Mouse (Mus musculus) myocyte (in vitro differentiated cells): Measurements from ENCODE around the gene Nkapd1. TPM values are rescaled to one million over a fixed set of nuclear protein-coding genes. Genes with fewer than 3 reads are reported as not detected.

ENCODE experiments used
- H3K27me3 ChIP-seq: one replicate; pipeline ENCODE4 v1.6.1; 2011; ENCODE audit not compliant: control insufficient read depth, insufficient read depth, insufficient read length
- H3K36me3 ChIP-seq: one replicate; pipeline ENCODE4 v1.6.1; 2011; ENCODE audit not compliant: control insufficient read depth, insufficient read depth
- H3K4me2 ChIP-seq: one replicate; pipeline ENCODE4 v1.6.1; 2011; ENCODE audit warnings: low read depth, control low read depth
- H3K4me3 ChIP-seq: one replicate; pipeline ENCODE4 v1.5.1; 2011; ENCODE audit warnings: mild to moderate bottlenecking, control low read depth, moderate library complexity
- H3K79me2 ChIP-seq: one replicate; pipeline ENCODE4 v1.6.1; 2011; ENCODE audit not compliant: control insufficient read depth, insufficient read depth
- H3ac ChIP-seq: one replicate; pipeline ENCODE4 v1.6.1; 2011; ENCODE audit not compliant: control insufficient read depth, insufficient read length
- CEBPB ChIP-seq: IDR thresholded peaks from 2 replicates; pipeline ENCODE4 v1.6.1; 2011; ENCODE audit warnings: mild to moderate bottlenecking, moderate library complexity; ENCODE audit not compliant: poor library complexity, insufficient read depth, severe bottlenecking
- E2F4 ChIP-seq: IDR thresholded peaks from one replicate; pipeline ENCODE4 v1.6.1; 2011; ENCODE audit warnings: mild to moderate bottlenecking, control low read depth, moderate library complexity; ENCODE audit not compliant: insufficient read depth
- MAX ChIP-seq: IDR thresholded peaks from one replicate; pipeline ENCODE4 v1.6.1; 2011; ENCODE audit warnings: low read depth, mild to moderate bottlenecking, control low read depth
- MYOD1 ChIP-seq, 3 experiments: IDR thresholded peaks; one replicate each; pipeline ENCODE4 v1.6.1; 2011; ENCODE audit warnings: control low read depth in 2 of 3, low read depth in 2 of 3, mild to moderate bottlenecking in 2 of 3, moderate library complexity in 1 of 3; ENCODE audit not compliant: insufficient read length in 2 of 3, control insufficient read depth in 1 of 3
- MYOG ChIP-seq, 3 experiments: IDR thresholded peaks; one replicate each; pipeline ENCODE4 v1.6.1; 2011; ENCODE audit warnings: control low read depth in 2 of 3, low read depth in 2 of 3, mild to moderate bottlenecking in 2 of 3; ENCODE audit not compliant: insufficient read length in 2 of 3, control insufficient read depth in 1 of 3, insufficient read depth in 1 of 3
- POLR2A ChIP-seq: IDR thresholded peaks from one replicate; pipeline ENCODE4 v1.6.1; 2011; ENCODE audit warnings: low read depth, mild to moderate bottlenecking, control low read depth, moderate library complexity; ENCODE audit not compliant: insufficient read length
- POLR2AphosphoS2 ChIP-seq: IDR thresholded peaks from one replicate; pipeline ENCODE4 v1.6.1; 2011; ENCODE audit warnings: low read depth, control low read depth; ENCODE audit not compliant: insufficient read length
- REST ChIP-seq: IDR thresholded peaks from one replicate; pipeline ENCODE4 v1.6.1; 2011; ENCODE audit warnings: mild to moderate bottlenecking, control low read depth, moderate library complexity; ENCODE audit not compliant: insufficient read depth, insufficient read length
- SRF ChIP-seq: IDR thresholded peaks from one replicate; pipeline ENCODE4 v1.6.1; 2011; ENCODE audit warnings: low read depth; ENCODE audit not compliant: control insufficient read depth, insufficient read length
- TCF12 ChIP-seq: IDR thresholded peaks from one replicate; pipeline ENCODE4 v1.6.1; 2011; ENCODE audit warnings: mild to moderate bottlenecking, control low read depth; ENCODE audit not compliant: poor library complexity, insufficient read depth, severe bottlenecking
- TCF3 ChIP-seq: IDR thresholded peaks from one replicate; pipeline ENCODE4 v1.6.1; 2011; ENCODE audit warnings: low read depth, control low read depth; ENCODE audit not compliant: insufficient read length
- USF1 ChIP-seq: IDR thresholded peaks from one replicate; pipeline ENCODE4 v1.6.1; 2011; ENCODE audit warnings: low read depth, mild to moderate bottlenecking, control low read depth, moderate library complexity
- polyA plus RNA-seq: library from polyadenylated mRNA; unstranded; fragments of >200 nt; fragmentation: generic; extraction: Trizol; gene quantifications from one replicate; pipeline ENCODE4 v1.2.1, GENCODE M21; 2012; ENCODE audit warnings: missing spikeins

Gene Nkapd1
- polyA plus RNA-seq, 1 experiment: 4.8 TPM

DNA sequence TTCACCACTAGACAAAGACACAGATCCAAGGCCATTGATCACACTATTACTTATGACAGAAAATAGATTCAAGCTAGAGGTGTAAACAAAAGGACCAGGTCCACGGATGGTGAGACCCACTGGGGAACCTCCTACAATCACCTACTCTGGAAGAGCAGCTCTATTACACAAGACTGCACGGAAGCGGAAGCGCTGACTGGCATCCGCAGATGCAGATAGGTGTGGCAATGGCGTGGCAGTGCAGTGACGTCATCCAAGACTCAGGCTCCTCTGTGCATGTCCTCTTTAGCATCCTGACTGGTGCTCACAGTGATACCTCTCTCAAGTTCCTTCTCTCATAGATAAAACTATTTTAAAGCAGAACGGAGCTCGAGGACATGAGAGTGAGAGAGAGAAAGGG is 24.3 kb downstream of the Nkapd1 start:
- TF ChIP-seq TCF12: no peak
- no peak for TF ChIP-seq MYOD1 (IDR thresholded peaks at IDR 0.05; ENCODE audit: control insufficient read depth in 1 of 3, insufficient read length in 2 of 3, low read depth in 2 of 3)
- Histone ChIP-seq H3K4me3 (no peak overlapping the region), H3K27me3 (no peaks in the 10 kb centered on the region), H3K4me2 (no peak overlapping the region), H3K79me2 (no peaks in the 10 kb centered on the region), H3K36me3 (peaks cover 22% of the 10 kb centered on the region), H3ac (no peak overlapping the region)

DNA sequence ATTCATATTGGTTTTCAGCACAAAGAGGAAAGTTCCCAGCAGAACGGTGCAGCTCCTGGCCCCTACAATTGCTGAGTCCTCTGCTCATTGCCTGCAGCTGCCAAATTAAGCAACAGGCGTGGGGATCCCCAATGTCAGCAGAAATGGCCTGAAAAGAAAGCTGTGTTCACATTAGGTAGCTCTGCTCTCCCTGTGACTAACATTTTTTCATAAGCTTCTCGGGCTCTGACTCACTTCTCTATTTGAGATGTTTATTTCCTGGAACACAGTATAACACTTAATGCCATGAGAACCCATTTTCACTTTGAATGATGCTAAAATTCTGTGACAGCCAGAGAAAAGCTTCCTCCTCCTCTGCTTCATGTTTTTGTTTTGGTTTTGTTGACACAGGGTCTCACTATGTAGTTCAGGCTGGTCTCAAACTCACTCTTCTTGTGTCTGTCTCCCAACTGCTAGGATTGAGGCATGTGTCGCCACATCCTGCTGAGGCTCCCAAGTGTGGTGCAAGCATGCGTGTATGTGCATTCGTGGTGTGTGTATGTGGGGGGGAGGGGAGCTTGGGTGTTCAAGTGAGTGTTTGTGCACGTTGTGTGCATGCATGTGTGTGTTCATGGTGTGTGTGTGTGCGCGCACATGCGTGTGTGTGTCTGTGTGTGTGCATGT is 26.3 kb downstream of the Nkapd1 start:
- H3K4me2 ChIP-seq: peak overlapping the region; percentile 38
- no peak overlapping the region for H3K4me3 ChIP-seq
- H3K79me2 ChIP-seq: no peaks in the 10 kb centered on the region
- no peaks in the 10 kb centered on the region for H3K27me3 ChIP-seq
- peaks cover 5% of the 10 kb centered on the region for H3K36me3 ChIP-seq
- TF ChIP-seq MAX (no peak), CEBPB (0 out of 2 replicates have a peak, but pooled peaks have one; percentile 18), POLR2AphosphoS2 (no peak)
- no peak overlapping the region for H3ac ChIP-seq

DNA sequence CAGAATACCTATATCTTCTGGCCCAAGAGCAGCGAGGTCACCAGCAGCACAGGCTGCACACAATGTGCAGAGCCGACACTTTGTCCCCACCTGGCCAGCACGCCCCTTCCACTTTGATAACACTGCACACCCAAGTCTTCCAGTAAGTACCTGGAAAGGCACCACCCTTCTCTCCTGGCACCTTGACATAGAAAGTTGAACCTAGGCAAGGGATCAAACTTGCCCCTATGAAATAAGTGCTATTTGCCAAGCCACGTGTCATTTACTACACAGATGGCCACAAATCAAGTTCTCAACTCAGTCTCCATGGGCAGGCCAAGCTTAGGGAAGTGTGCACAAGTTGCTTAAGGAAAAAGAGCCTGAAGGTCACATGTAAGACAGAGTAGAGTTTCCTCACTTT is 30.3 kb downstream of the Nkapd1 start:
- H3K36me3 ChIP-seq: no peaks in the 10 kb centered on the region
- no peak overlapping the region for H3K4me3 ChIP-seq
- H3ac ChIP-seq: no peak overlapping the region
- TF ChIP-seq MYOD1 (IDR thresholded peaks at IDR 0.05; ENCODE audit: control insufficient read depth in 1 of 3, insufficient read length in 2 of 3, low read depth in 2 of 3) (no peak), SRF (no peak), MYOG (IDR thresholded peaks at IDR 0.05; ENCODE audit: control insufficient read depth in 1 of 3, insufficient read depth in 1 of 3, insufficient read length in 2 of 3, low read depth in 2 of 3) (no peak), TCF3 (no peak)
- no peak overlapping the region for H3K4me2 ChIP-seq
- no peaks in the 10 kb centered on the region for H3K27me3 ChIP-seq
- H3K79me2 ChIP-seq: no peaks in the 10 kb centered on the region

DNA sequence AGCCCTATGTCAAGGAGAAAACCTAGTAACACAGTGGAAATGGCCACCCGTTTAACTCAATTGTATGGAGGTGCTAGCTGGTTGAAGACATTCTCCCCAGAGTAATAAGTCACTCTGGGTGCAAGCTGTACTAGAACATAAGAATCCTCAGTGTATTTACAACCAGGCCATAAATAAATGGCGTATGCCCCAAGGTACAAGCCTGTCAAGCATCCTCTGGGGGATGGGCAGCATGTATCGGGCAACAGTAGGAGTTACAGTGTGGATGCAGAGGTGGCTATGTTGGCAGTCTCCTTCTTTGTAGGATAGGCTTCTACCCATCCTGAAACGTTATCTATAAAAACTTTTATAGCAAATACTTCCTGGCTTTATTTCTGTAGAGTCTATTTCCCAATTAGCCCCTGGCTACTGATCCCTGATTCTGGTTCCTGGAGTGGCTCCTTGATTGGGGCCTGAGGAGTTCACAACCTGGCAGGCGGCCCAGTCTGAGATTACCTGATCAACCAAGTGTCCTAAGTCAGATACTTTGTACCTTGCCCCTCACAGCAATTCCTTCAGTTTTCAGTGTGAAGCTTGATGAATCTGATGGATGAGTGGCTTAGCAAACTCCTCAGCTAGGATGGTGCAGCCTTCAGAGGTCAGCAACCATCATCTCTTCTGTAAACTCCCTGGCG is 32.0 kb downstream of the Nkapd1 start:
- H3K4me3 ChIP-seq: no peak overlapping the region
- no peaks in the 10 kb centered on the region for H3K79me2 ChIP-seq
- H3K36me3 ChIP-seq: no peaks in the 10 kb centered on the region
- H3ac ChIP-seq: no peak overlapping the region
- TF ChIP-seq MAX (no peak), MYOD1 (IDR thresholded peaks at IDR 0.05; ENCODE audit: control insufficient read depth in 1 of 3, insufficient read length in 2 of 3, low read depth in 2 of 3) (no peak), REST (no peak), CEBPB (no peak), USF1 (no peak), SRF (no peak), TCF3 (no peak), POLR2AphosphoS2 (no peak), E2F4 (no peak), TCF12 (no peak), POLR2A (no peak), MYOG (IDR thresholded peaks at IDR 0.05; ENCODE audit: control insufficient read depth in 1 of 3, insufficient read depth in 1 of 3, insufficient read length in 2 of 3, low read depth in 2 of 3) (no peak)
- H3K27me3 ChIP-seq: no peaks in the 10 kb centered on the region
- H3K4me2 ChIP-seq: no peak overlapping the region

DNA sequence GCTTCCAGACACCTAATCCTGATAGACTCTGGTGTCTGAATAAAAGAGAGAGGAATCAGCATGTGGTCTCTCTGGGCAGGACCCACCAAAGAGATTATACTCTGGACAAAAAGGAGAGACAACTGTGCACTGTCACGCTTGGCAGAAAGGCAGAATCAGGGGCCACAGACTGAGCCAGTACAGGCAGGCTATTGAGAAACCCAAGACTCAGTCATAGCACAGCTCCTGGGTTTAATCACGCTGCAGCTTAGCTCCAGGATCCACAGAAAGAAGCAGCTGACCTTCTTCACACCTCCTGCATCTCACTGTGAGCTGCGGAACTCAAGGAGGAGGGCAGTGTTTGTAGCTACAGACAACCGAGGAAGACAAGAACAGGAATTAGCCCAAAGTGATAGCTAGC is 36.9 kb downstream of the Nkapd1 start:
- Histone ChIP-seq H3K27me3 (no peaks in the 10 kb centered on the region), H3ac (no peak overlapping the region), H3K4me2 (no peak overlapping the region), H3K36me3 (no peaks in the 10 kb centered on the region), H3K4me3 (no peak overlapping the region), H3K79me2 (no peaks in the 10 kb centered on the region)
- TF ChIP-seq CEBPB: no peak
- no peak for TF ChIP-seq E2F4
- TF ChIP-seq USF1: no peak
- no peak for TF ChIP-seq TCF3
- TF ChIP-seq POLR2A: no peak
- no peak for TF ChIP-seq MYOG (IDR thresholded peaks at IDR 0.05; ENCODE audit: control insufficient read depth in 1 of 3, insufficient read depth in 1 of 3, insufficient read length in 2 of 3, low read depth in 2 of 3)
- TF ChIP-seq TCF12: no peak
- no peak for TF ChIP-seq POLR2AphosphoS2
- TF ChIP-seq REST: no peak
- no peak for TF ChIP-seq SRF
- no peak for TF ChIP-seq MAX
- no peak for TF ChIP-seq MYOD1 (IDR thresholded peaks at IDR 0.05; ENCODE audit: control insufficient read depth in 1 of 3, insufficient read length in 2 of 3, low read depth in 2 of 3)
